Mouse (Mus musculus): Measurements from ENCODE around the gene Calhm1.

Gene Calhm1

DNA sequence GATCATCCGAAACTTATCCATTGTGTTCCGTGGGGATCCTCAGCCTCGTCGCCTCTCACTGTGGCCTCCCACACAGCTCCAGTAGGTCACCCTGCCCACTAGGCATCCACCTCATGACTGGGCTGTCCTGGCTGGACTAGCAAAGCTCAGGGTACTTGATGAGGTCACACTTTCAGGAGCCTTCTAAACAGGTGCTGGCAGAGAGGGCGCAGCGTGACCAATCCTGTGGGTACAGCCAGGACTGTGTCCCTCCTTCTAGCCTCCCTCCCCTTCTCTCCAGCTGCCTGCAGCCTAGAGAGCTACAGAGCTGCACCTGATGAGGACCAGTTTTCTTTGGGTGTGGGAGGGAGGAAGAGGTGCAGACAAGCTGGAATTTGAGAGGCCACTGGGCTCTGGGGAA is at the start of gene Calhm1:
Calhm1 (minus strand) TSS at position 101 of the 400 bp plus-strand sequence.
- ATAC-seq (ENCODE audit: insufficient number of reproducible peaks, low FRiP score, low TSS enrichment) = no peak

DNA sequence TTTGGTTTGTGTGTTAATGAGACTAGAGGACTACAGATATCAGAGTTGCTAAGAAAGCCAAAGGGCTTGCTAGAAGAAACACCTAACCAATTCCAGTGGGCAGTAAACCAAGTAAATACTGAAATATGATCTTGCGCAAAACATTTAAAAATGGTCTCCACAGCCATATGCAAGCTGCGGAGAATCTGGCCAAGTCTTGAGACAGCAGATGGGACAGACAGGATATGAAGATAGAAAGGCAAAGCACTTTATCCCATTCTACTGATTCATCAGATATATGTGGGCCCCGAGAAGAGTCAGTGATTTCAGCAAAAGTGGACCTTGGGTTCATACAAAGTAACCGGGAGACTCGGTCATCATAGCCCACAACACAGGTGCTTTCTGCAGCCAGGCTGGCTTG is 48.1 kb upstream of the Calhm1 start:
- ATAC-seq (ENCODE audit: insufficient number of reproducible peaks, low FRiP score, low TSS enrichment) = no peak; the same call in 1 of the 2 replicates

DNA sequence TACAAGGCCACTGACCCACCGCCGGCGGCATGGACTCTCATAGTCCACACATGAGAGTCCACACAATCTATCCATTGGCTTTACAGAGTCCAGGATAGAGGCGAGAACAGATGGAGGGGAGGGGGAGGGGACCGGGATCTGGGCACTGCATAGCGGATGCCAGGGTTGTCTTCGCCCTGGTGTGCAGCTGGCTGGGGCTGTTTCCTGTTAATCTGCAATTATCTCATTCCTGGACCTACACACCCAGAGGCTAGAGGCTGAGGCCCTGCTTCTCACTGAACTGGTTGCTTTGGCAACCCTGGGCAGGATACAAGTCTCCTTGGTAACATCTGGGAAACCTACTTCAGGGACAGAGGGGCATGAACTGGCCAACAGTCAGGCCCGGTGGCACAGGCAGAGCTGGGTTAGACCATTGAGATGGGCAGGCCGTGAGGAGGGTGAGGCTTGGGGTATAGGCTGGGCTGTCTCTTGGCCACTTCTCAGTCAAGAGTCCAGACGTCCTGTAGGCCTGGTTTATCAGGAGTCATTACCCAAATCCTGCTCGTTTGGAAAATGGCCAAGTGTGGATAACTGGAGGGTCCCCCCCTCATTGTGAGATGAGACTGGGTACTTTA is 44.6 kb upstream of the Calhm1 start:
- ATAC-seq (ENCODE audit: insufficient number of reproducible peaks, low FRiP score, low TSS enrichment) = peak; percentile 81

GRCm38 (mm10) chr19:47186514-47187275 is 42.6 kb upstream of the Calhm1 start:
- no peak for ATAC-seq (ENCODE audit: insufficient number of reproducible peaks, low FRiP score, low TSS enrichment)

DNA sequence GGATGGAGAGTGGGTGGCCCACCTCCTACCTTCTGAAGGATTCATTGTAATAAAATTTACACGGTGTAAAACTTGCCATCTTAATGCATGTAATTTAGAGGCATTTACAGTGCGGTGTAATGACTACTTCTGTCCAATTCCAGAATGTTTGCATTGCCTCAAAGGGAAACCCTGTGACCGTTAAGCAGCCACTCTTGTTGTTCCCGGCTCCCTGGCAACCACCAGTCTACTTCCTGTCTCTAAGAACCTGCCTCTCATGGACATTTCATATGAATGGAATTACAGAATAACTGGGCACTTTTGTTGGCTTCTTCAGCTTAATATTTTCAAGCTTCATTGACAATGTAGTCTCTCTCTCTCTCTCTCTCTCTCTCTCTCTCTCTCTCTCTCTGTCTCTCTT is 40.7 kb upstream of the Calhm1 start:
- ATAC-seq (ENCODE audit: insufficient number of reproducible peaks, low FRiP score, low TSS enrichment) = no peak

DNA sequence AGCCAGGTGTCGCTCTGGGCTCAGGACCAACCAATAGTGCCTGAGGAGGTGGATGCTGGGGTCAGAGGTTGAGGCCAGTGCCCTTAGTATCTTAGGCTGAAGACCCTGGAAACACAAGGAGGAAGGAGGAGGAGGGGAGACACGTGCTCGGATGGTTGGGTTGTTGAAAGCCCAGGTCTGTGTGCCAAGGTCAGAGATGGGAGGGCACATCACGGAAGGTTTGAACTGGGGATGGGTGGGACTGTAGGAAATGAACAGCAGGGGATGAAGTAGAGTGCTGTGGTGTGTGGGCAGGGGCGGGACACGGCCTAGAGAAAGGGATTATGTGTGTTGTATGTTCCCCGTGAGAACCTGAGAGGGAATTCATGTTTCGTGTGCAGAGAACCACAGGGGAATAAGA is 40.2 kb upstream of the Calhm1 start:
- no peak for ATAC-seq (ENCODE audit: insufficient number of reproducible peaks, low FRiP score, low TSS enrichment)

- ATAC-seq (ENCODE audit: insufficient number of reproducible peaks, low FRiP score, low TSS enrichment) = no peak
Measured at GRCm38 (mm10) chr19:47180011-47180410, 36.0 kb upstream of the Calhm1 start.

DNA sequence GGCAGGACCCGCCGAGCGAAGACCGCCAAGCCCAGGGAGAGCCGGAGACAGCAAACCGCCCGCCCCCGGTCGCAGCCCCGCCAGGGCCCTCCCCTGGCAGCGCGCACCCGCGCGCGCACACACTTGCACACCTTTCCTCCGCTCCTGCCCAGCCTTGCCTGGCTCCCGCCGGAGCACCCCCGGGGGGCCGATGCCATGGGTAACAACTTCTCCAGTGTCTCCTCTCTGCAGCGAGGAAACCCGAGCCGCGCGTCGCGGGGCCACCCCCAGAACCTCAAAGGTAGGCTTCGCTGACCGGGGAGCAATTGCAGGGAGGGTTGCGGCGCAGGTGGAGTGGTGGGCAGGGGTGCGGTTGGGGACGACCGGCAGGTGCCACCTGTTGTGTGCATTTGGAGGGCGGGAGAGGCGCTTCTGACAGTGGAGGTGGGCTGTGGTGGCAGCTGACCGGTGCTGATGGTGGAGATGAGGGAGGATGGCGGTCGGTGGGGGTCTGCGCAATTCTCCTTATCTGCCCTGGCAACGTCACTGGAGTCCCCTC is 35.3 kb upstream of the Calhm1 start:
- ATAC-seq (ENCODE audit: insufficient number of reproducible peaks, low FRiP score, low TSS enrichment) = peak; percentile 32; the same call in 1 of the 2 replicates

- peak; percentile 43 for ATAC-seq (ENCODE audit: insufficient number of reproducible peaks, low FRiP score, low TSS enrichment)
Measured at GRCm38 (mm10) chr19:47178431-47179271, 34.6 kb upstream of the Calhm1 start, which contains the start of gene Neurl1a. TSS of gene Neurl1a (plus strand) at chr19:47178820.

- 0 out of 2 replicates have a peak, but pooled peaks have one; percentile 19 for ATAC-seq (ENCODE audit: insufficient number of reproducible peaks, low FRiP score, low TSS enrichment)
Measured at GRCm38 (mm10) chr19:47178001-47178400, 33.9 kb upstream of the Calhm1 start.

GRCm38 (mm10) chr19:47176916-47177505 is 33.0 kb upstream of the Calhm1 start:
- no peak for ATAC-seq (ENCODE audit: insufficient number of reproducible peaks, low FRiP score, low TSS enrichment)

DNA sequence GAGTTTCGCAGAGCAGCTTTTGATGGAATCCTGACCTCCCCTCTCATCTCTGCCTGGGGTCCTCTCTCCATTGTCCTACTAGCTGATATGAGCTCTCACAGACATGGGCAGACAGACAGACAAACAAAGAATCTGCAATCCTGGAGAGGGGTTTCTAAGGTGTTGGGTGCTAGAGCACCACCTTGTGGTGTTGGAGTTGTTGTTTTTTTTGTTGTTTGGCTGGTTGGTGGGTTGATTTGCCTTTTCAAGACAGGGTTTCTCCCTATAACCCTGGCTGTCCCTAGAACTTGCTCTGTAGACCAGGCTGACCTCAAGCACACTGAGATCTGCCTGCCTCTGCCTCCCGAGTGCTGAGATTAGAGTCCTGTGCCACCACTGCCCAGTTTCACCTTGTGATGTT is 31.4 kb upstream of the Calhm1 start:
- ATAC-seq (ENCODE audit: insufficient number of reproducible peaks, low FRiP score, low TSS enrichment) = no peak

- ATAC-seq (ENCODE audit: insufficient number of reproducible peaks, low FRiP score, low TSS enrichment) = no peak
Measured at GRCm38 (mm10) chr19:47174515-47174914, 30.5 kb upstream of the Calhm1 start.

DNA sequence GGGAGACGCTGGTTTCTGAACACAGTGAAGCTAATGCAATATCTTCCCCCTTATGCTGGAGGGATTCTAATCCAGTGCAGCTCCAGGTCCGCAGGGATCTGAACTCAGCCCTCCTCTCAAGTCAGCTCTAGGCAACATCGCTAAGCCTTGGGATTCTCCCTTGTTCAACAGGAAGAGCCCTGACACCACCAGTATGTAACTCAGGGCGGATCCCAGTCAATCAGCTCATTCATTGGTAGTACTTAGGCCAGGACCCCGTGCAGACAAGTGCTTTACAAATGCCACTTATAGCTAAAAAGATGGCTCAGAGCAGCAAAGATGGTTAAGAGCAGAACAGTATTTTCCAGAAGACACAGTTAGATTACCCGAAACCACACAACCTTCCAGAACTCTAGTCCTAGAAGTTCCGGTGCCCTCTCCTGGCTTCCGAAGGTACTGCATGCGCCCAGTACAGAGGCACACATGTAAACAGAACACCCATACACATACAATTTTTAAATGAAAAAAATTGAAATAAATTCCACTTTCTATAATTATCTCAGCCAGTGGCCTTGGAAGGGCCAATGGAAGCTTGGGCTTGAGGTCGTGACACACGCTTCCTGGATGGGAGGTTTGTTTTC is 24.8 kb upstream of the Calhm1 start:
- ATAC-seq (ENCODE audit: insufficient number of reproducible peaks, low FRiP score, low TSS enrichment) = peak; percentile 76; the same call in 1 of the 2 replicates

GRCm38 (mm10) chr19:47168223-47168622 is 24.2 kb upstream of the Calhm1 start:
- 0 out of 2 replicates have a peak, but pooled peaks have one; percentile 15 for ATAC-seq (ENCODE audit: insufficient number of reproducible peaks, low FRiP score, low TSS enrichment)

DNA sequence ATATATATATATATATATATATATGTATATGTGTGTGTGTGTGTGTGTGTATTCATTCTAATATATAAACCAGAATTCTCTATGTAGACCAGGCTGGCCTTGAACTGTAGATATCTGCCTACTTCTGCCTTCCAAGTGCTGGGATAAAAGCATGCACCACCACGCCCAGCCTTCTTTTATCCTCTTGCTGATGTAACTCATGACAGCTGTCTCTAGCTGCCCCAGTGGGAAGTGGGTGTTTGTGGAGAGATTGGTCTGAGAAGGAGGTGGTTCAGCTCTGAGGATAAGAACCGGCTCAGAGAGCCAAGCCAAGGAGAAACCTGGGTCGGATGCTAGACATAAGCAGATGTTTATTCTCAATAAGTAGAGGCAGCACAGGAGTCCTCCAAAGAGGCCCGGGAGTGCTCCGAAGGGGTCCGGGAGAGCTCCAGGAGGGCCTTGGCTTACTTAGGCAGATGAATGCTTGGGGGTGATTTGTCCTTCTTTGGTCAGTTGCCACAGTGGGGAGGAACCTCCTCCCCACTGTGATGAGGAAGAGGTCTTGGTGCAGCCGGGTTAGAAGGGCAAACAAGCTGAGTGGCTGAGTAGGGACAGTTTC is 23.7 kb upstream of the Calhm1 start:
- ATAC-seq (ENCODE audit: insufficient number of reproducible peaks, low FRiP score, low TSS enrichment) = no peak

DNA sequence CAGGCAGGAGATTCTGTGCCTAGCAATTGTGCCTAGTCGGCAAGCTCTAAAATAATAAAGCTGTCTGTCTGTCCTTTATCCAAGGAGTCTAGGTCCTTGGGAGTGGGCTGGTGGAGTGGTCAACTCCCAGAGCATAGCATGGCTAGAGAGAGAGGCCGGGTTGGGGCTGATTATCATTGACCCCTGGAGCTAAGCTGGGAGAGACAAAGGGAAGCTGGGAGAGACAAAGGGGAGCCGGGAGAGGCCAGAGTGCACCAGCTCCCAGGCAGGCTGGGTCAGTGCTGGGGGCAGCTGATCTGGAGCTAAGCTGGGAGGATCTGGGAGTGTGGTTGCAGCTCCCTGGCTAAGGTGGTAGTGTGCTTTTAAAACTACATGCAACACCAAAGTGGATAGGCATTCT is 22.7 kb upstream of the Calhm1 start:
- no peak for ATAC-seq (ENCODE audit: insufficient number of reproducible peaks, low FRiP score, low TSS enrichment)

DNA sequence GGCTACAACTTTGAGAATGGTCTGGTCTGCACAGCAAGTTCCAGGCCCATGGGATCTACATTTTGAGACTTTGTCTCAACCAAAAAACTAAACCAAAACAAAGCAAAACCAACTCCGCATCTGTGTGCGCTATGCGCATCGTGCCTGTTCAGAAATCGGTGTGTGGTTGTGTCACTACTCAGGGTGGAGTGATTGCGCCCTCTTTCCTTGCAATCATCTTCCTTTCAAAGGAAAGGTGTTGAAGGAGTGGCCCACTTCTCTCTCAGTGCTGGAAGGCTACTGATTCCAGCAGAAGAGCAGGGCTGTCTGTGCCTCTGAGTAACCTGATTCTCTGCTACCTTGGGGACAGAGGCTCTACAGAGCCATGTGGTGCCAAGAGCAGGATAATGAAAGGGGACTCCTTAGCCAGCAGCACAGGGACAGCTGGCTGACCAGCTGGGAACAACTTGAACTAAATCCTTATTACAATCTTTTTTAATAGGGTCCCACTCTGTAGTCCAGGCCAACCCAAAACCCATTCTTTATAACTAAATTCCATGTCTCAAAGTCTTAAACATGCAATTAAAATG is 19.2 kb upstream of the Calhm1 start:
- ATAC-seq (ENCODE audit: insufficient number of reproducible peaks, low FRiP score, low TSS enrichment) = no peak

- no peak for ATAC-seq (ENCODE audit: insufficient number of reproducible peaks, low FRiP score, low TSS enrichment)
Measured at GRCm38 (mm10) chr19:47161669-47162068, 17.6 kb upstream of the Calhm1 start.

Data from cerebellum, adult (tissue).